Comparison of ENCODE assay signal across 21 mouse cellular contexts in the genomic region with DNA sequence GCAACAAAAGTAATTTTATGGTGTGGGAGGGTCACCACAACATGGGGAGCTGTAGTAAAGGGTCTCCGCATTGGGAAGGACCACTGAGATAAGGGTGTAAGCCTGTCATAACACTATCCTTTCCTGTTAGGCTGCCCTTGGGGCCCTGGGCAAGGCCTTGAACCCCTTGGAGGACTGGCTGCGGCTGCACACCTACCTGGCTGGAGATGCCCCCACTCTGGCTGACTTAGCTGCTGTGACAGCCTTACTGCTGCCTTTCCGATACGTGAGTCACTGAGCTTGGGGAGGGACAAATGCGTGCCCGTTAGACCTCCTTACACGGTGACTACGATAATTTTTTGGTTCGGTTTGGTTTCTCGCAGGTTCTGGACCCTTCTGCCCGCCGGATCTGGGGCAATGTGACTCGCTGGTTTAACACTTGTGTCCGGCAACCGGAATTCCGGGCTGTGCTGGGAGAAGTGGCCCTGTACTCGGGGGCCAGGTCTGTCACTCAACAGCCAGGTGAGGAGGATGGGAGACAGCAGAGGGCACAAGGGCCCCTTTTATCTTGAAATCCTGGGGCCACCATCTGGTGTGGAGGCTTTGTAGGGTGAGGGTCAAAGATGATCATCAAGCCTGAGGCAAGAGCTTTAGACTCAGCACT. TPM values are rescaled to one million over a fixed set of nuclear protein-coding genes. Genes with fewer than 3 reads are reported as not detected.
DNase-seq lines count a peak whose midpoint lies in the region; ATAC-seq and TF ChIP-seq lines count a peak whose summit lies in the region.
"Had no signal": no experiment of that assay in that cellular context is flagged by ENCODE, and none has a peak within 500 bp of the region (broad histone marks: within the 10 kb centered on the region; RNA-seq: fewer than 3 reads in every experiment).

No protein-coding gene starts in this region.

- peak overlapping the region; percentile 59; the same call in 1 of the 2 replicates for H3K27ac ChIP-seq in intestine, embryonic 16.5 days (ENCODE audit: low read length)
- no peak overlapping the region for H3K27ac ChIP-seq in intestine, embryonic 15.5 days
- peak overlapping the region; percentile 92 for H3K27ac ChIP-seq in CH12.LX (ENCODE audit: insufficient read depth, low read depth)
- no peak overlapping the region for H3K27ac ChIP-seq in liver, embryonic 14.5 days
- no peak overlapping the region for H3K27ac ChIP-seq in forebrain, embryonic 12.5 days
- H3K27ac ChIP-seq: heart, adult 2 months; hindbrain, embryonic 12.5 days; limb, embryonic 13.5 days; midbrain, embryonic 15.5 days had no signal

- H3K4me3 ChIP-seq in intestine, embryonic 16.5 days (ENCODE audit: low read length), result no peak overlapping the region
- H3K4me3 ChIP-seq in intestine, embryonic 15.5 days (replicated peaks), result no peak overlapping the region
- H3K4me3 ChIP-seq in CH12.LX (replicated peaks in 1 of 3; ENCODE audit: low read depth in 2 of 3, low read length in 2 of 3, poor library complexity in 1 of 3), result peak overlapping the region; percentile 84 to 94 (median 86)
- peak overlapping the region; percentile 72 for H3K4me3 ChIP-seq in G1E (ENCODE audit: low read depth, low read length)
- no peak overlapping the region for H3K4me3 ChIP-seq in liver, embryonic 14.5 days (ENCODE audit: insufficient read depth in 1 of 2, low read depth in 2 of 2, low read length in 2 of 2)
- H3K4me3 ChIP-seq in forebrain, embryonic 12.5 days (replicated peaks), result no peak overlapping the region
- H3K4me3 ChIP-seq: heart, adult 2 months; hindbrain, embryonic 12.5 days; limb, embryonic 13.5 days; midbrain, embryonic 15.5 days had no signal

- peaks cover 18% of the 10 kb centered on the region for H3K4me1 ChIP-seq in intestine, embryonic 16.5 days (ENCODE audit: control insufficient read depth, insufficient read depth, low read length)
- peaks cover 30% of the 10 kb centered on the region for H3K4me1 ChIP-seq in intestine, embryonic 15.5 days (replicated peaks)
- H3K4me1 ChIP-seq in CH12.LX (ENCODE audit: control insufficient read depth in 1 of 2, insufficient read depth in 2 of 2) (peaks cover 8 to 30% of the 10 kb centered on the region in 2 experiments; a peak in 3 of 4 replicates), G1E (ENCODE audit: insufficient read depth, low read depth, low read length) (peaks cover 78% of the 10 kb centered on the region)
- H3K4me1 ChIP-seq in liver, embryonic 14.5 days (replicated peaks; ENCODE audit: control insufficient read depth in 2 of 2, insufficient read depth in 2 of 2, low read length in 1 of 2), result peaks cover 15 to 23% of the 10 kb centered on the region in 2 experiments
- H3K4me1 ChIP-seq in forebrain, embryonic 12.5 days, result peaks cover 33% of the 10 kb centered on the region

- in situ Hi-C loops in CH12.LX (cut with MboI; ENCODE audit: low pct_ligation_motif_present, low pct_unique_long_range_greater_than_20kb, low sequenced_read_pairs), result no loop called here

- DNase-seq in CH12.LX (ENCODE audit: extremely low read depth) (no peak), G1E (ENCODE audit: low spot score) (no peak)
- DNase-seq in liver, embryonic 14.5 days (ENCODE audit: low read depth in 3 of 3, low spot score in 3 of 3), result no peak
- DNase-seq in layer of hippocampus, adult 18-20 months (ENCODE audit: low spot score in 2 of 2), result no peak
- DNase-seq: adrenal gland, postnatal 10 days; cerebellum, postnatal 14 days; gastrocnemius, postnatal 10 days; heart, postnatal 10 days; lung, postnatal 10 days; retina, postnatal 1 day had no signal

- H3K4me2 ChIP-seq in intestine, embryonic 16.5 days (ENCODE audit: low read depth, low read length), result no peak overlapping the region; the same call in 1 of the 2 replicates
- no peak overlapping the region for H3K4me2 ChIP-seq in intestine, embryonic 15.5 days (replicated peaks)
- peak overlapping the region; percentile 88 for H3K4me2 ChIP-seq in CH12.LX (ENCODE audit: insufficient read depth, low read depth, poor library complexity, severe bottlenecking)
- peak overlapping the region; percentile 88 for H3K4me2 ChIP-seq in liver, embryonic 14.5 days (ENCODE audit: low read depth)
- H3K4me2 ChIP-seq in forebrain, embryonic 12.5 days, result no peak overlapping the region
- H3K4me2 ChIP-seq: hindbrain, embryonic 12.5 days; midbrain, embryonic 15.5 days had no signal

- 93% methylated on average over 17 of the region's 17 CpGs for WGBS in intestine, embryonic 16.5 days
- WGBS in intestine, embryonic 15.5 days, result 93% methylated on average over 17 of the region's 17 CpGs
- 85% methylated on average over 17 of the region's 17 CpGs for WGBS in liver, embryonic 14.5 days (ENCODE audit: insufficient replicate concordance)
- WGBS in forebrain, embryonic 12.5 days, result 96% methylated on average over 17 of the region's 17 CpGs

- dilution Hi-C loops in CH12.LX (cut with MboI; ENCODE audit: extremely low pct_ligation_motif_present, extremely low pct_unique_long_range_greater_than_20kb, low sequenced_read_pairs), result no loop called here

- peaks cover 25% of the 10 kb centered on the region; the same call in 1 of the 2 replicates for H3K36me3 ChIP-seq in intestine, embryonic 16.5 days (ENCODE audit: control insufficient read depth, insufficient read depth, low read length)
- peaks cover 37% of the 10 kb centered on the region for H3K36me3 ChIP-seq in intestine, embryonic 15.5 days
- H3K36me3 ChIP-seq in CH12.LX (replicated peaks in 1 of 2; ENCODE audit: control insufficient read depth in 1 of 2, insufficient read depth in 1 of 2, low read length in 1 of 2), result peaks cover 42 to 57% of the 10 kb centered on the region in 2 experiments
- H3K36me3 ChIP-seq in G1E (replicated peaks), result peaks cover 69% of the 10 kb centered on the region
- peaks cover 45% of the 10 kb centered on the region for H3K36me3 ChIP-seq in liver, embryonic 14.5 days (replicated peaks; ENCODE audit: control insufficient read depth, insufficient read depth, low read depth)
- peaks cover 50% of the 10 kb centered on the region for H3K36me3 ChIP-seq in forebrain, embryonic 12.5 days (replicated peaks)

- peaks cover 41% of the 10 kb centered on the region for H3K79me2 ChIP-seq in CH12.LX (replicated peaks; ENCODE audit: control insufficient read depth, extremely low read depth, insufficient read depth, poor library complexity, severe bottlenecking)

- TF ChIP-seq EP300 in CH12.LX (IDR thresholded peaks at IDR 0.05; ENCODE audit: low read length), result no peak
- no peak for TF ChIP-seq EP300 in liver, embryonic 14.5 days (IDR thresholded peaks at IDR 0.05; ENCODE audit: low read depth)

- TF ChIP-seq RAD21 in CH12.LX (IDR thresholded peaks at IDR 0.05; ENCODE audit: low read depth, low read length), result no peak

- H3K9me3 ChIP-seq in intestine, embryonic 16.5 days (ENCODE audit: control insufficient read depth, low read length), result no peaks in the 10 kb centered on the region
- no peaks in the 10 kb centered on the region for H3K9me3 ChIP-seq in intestine, embryonic 15.5 days
- H3K9me3 ChIP-seq in CH12.LX (replicated peaks; ENCODE audit: low read length) (peaks cover 8% of the 10 kb centered on the region), G1E (replicated peaks) (peaks cover 7% of the 10 kb centered on the region)
- no peaks in the 10 kb centered on the region for H3K9me3 ChIP-seq in liver, embryonic 14.5 days (ENCODE audit: control insufficient read depth, low read length)
- no peaks in the 10 kb centered on the region for H3K9me3 ChIP-seq in forebrain, embryonic 12.5 days
- H3K9me3 ChIP-seq: hindbrain, embryonic 12.5 days; limb, embryonic 13.5 days; midbrain, embryonic 15.5 days had no signal

- H3K9ac ChIP-seq in intestine, embryonic 16.5 days (ENCODE audit: low read depth, low read length), result no peak overlapping the region
- H3K9ac ChIP-seq in intestine, embryonic 15.5 days, result no peak overlapping the region
- peak overlapping the region; percentile 100 for H3K9ac ChIP-seq in CH12.LX (ENCODE audit: insufficient read depth, low read depth)
- H3K9ac ChIP-seq in liver, embryonic 14.5 days (replicated peaks), result no peak overlapping the region
- no peak overlapping the region for H3K9ac ChIP-seq in forebrain, embryonic 12.5 days
- H3K9ac ChIP-seq: midbrain, embryonic 15.5 days had no signal

- no peak for ATAC-seq in intestine, embryonic 16.5 days
- no peak for ATAC-seq in intestine, embryonic 15.5 days
- ATAC-seq in G1E (ENCODE audit: extremely low read depth, insufficient number of reproducible peaks, low FRiP score, poor library complexity, severe bottlenecking), result 0 out of 2 replicates have a peak, but pooled peaks have one; percentile 15
- no peak for ATAC-seq in liver, embryonic 14.5 days (ENCODE audit: insufficient read depth)
- no peak for ATAC-seq in forebrain, embryonic 12.5 days (ENCODE audit: low FRiP score)
- ATAC-seq: activated CD4-positive, CD25-positive, alpha-beta regulatory T cell, adult 4 months; inflammation-experienced regulatory T-cells, adult 6 months; midbrain, embryonic 15.5 days had no signal

- no peaks in the 10 kb centered on the region for H3K27me3 ChIP-seq in intestine, embryonic 16.5 days (replicated peaks; ENCODE audit: control insufficient read depth, insufficient read depth, low read length)
- H3K27me3 ChIP-seq in intestine, embryonic 15.5 days (replicated peaks), result no peaks in the 10 kb centered on the region
- H3K27me3 ChIP-seq in CH12.LX (replicated peaks) (no peaks in the 10 kb centered on the region), G1E (ENCODE audit: insufficient read depth, low read length) (peaks cover 3% of the 10 kb centered on the region; the same call in 1 of the 2 replicates)
- no peaks in the 10 kb centered on the region for H3K27me3 ChIP-seq in liver, embryonic 14.5 days (ENCODE audit: control insufficient read depth, insufficient read depth, low read length)
- H3K27me3 ChIP-seq in forebrain, embryonic 12.5 days, result no peaks in the 10 kb centered on the region
- H3K27me3 ChIP-seq: hindbrain, embryonic 12.5 days; limb, embryonic 13.5 days; midbrain, embryonic 15.5 days had no signal

- TF ChIP-seq CTCF in CH12.LX (conservative IDR thresholded peaks at IDR 0.05 in 1 of 2, IDR thresholded peaks at IDR 0.05 in 1 of 2; ENCODE audit: low read depth in 2 of 2, low read length in 2 of 2) (no peak), G1E (IDR thresholded peaks at IDR 0.05; ENCODE audit: low read depth, low read length) (no peak)
- no peak for TF ChIP-seq CTCF in liver, embryonic 14.5 days (IDR thresholded peaks at IDR 0.05; ENCODE audit: low read depth)

- peak; percentile 23; the same call in 1 of the 2 replicates for TF ChIP-seq POLR2A in CH12.LX (IDR thresholded peaks at IDR 0.05; ENCODE audit: low read depth, low read length)

RNA-seq across cellular contexts. Expression of gene Vars, which starts 3.4 kb away (rescaled TPM):
- polyA plus RNA-seq in intestine, embryonic 16.5 days (2015; fragmentation: Nextera tagmentation; extraction: Ambion mirVana), result 112 and 119 TPM in 2 replicates
- 117 and 141 TPM in 2 replicates for polyA plus RNA-seq in intestine, embryonic 15.5 days (2015; fragmentation: Nextera tagmentation; extraction: Ambion mirVana)
- total RNA-seq in CH12.LX (2012; rRNA removed), result 238 and 277 TPM in 2 replicates
- total RNA-seq in CH12.LX (2014; rRNA removed), result 90.3 and 97.4 TPM in 2 replicates
- polyA plus RNA-seq in CH12.LX (2012; ENCODE audit: insufficient read length, low read depth), result 253 and 280 TPM in 2 replicates
- 262 and 289 TPM in 2 replicates for total RNA-seq in G1E (2014; fragmentation: Nextera tagmentation)
- 99.3 and 130 TPM in 2 replicates for total RNA-seq in G1E (2017)
- 1,339 and 1,437 TPM in 2 replicates for polyA plus RNA-seq in G1E (2012)
- polyA plus RNA-seq in liver, embryonic 14.5 days (2012; rRNA removed), result 58.2 and 67.6 TPM in 2 replicates
- 61.7 and 77.3 TPM in 2 replicates for polyA plus RNA-seq in liver, embryonic 14.5 days (2014; fragmentation: Nextera tagmentation; extraction: Ambion mirVana)
- total RNA-seq in layer of hippocampus, adult 18-20 months (2021), result 10 to 100 TPM; 46.6 to 50.4 TPM
- polyA plus RNA-seq in forebrain, embryonic 12.5 days (2016; fragmentation: Nextera tagmentation; extraction: Ambion mirVana), result 158 and 159 TPM in 2 replicates

RNA-seq across cellular contexts. Expression of gene Vwa7, which starts 12.2 kb away (rescaled TPM):
- polyA plus RNA-seq in intestine, embryonic 16.5 days (2015; fragmentation: Nextera tagmentation; extraction: Ambion mirVana), result 0.18 and 0.27 TPM in 2 replicates
- polyA plus RNA-seq in intestine, embryonic 15.5 days (2015; fragmentation: Nextera tagmentation; extraction: Ambion mirVana), result 0.21 and 0.35 TPM in 2 replicates
- total RNA-seq in CH12.LX (2012; rRNA removed), result 0.42 and 0.46 TPM in 2 replicates
- 0.07 TPM in 1 of 2 replicates, not detected in the other for total RNA-seq in CH12.LX (2014; rRNA removed)
- polyA plus RNA-seq in CH12.LX (2012; ENCODE audit: insufficient read length, low read depth), result 0.94 and 1.2 TPM in 2 replicates
- total RNA-seq in G1E (2014; fragmentation: Nextera tagmentation), result 0.53 and 0.60 TPM in 2 replicates
- 3.5 TPM in 2 replicates for total RNA-seq in G1E (2017)
- polyA plus RNA-seq in G1E (2012), result 1.5 TPM in 2 replicates
- polyA plus RNA-seq in liver, embryonic 14.5 days (2012; rRNA removed), result 0.12 and 0.18 TPM in 2 replicates
- polyA plus RNA-seq in liver, embryonic 14.5 days (2014; fragmentation: Nextera tagmentation; extraction: Ambion mirVana), result 0.09 TPM in 1 of 2 replicates, not detected in the other
- under 1 TPM; 0.15 to 0.22 TPM for total RNA-seq in layer of hippocampus, adult 18-20 months (2021)
- polyA plus RNA-seq in forebrain, embryonic 12.5 days (2016; fragmentation: Nextera tagmentation; extraction: Ambion mirVana), result 0.17 and 0.27 TPM in 2 replicates

RNA-seq across cellular contexts. Expression of gene Lsm2, which starts 22.5 kb away (rescaled TPM):
- polyA plus RNA-seq in intestine, embryonic 16.5 days (2015; fragmentation: Nextera tagmentation; extraction: Ambion mirVana), result 159 and 181 TPM in 2 replicates
- 187 and 190 TPM in 2 replicates for polyA plus RNA-seq in intestine, embryonic 15.5 days (2015; fragmentation: Nextera tagmentation; extraction: Ambion mirVana)
- total RNA-seq in CH12.LX (2012; rRNA removed) (104 and 120 TPM in 2 replicates), CH12.LX (2014; rRNA removed) (134 and 135 TPM in 2 replicates), G1E (2014; fragmentation: Nextera tagmentation) (195 and 218 TPM in 2 replicates), G1E (2017) (65.8 and 71.9 TPM in 2 replicates)
- polyA plus RNA-seq in CH12.LX (2012; ENCODE audit: insufficient read length, low read depth) (274 and 345 TPM in 2 replicates), G1E (2012) (239 and 263 TPM in 2 replicates)
- 81.5 and 121 TPM in 2 replicates for polyA plus RNA-seq in liver, embryonic 14.5 days (2012; rRNA removed)
- polyA plus RNA-seq in liver, embryonic 14.5 days (2014; fragmentation: Nextera tagmentation; extraction: Ambion mirVana), result 122 and 132 TPM in 2 replicates
- 10 to 100 TPM; 18.2 to 20.7 TPM for total RNA-seq in layer of hippocampus, adult 18-20 months (2021)
- 226 and 238 TPM in 2 replicates for polyA plus RNA-seq in forebrain, embryonic 12.5 days (2016; fragmentation: Nextera tagmentation; extraction: Ambion mirVana)

RNA-seq across cellular contexts. Expression of gene Sapcd1, which starts 23.6 kb away (rescaled TPM):
- 11.3 TPM in 2 replicates for polyA plus RNA-seq in intestine, embryonic 16.5 days (2015; fragmentation: Nextera tagmentation; extraction: Ambion mirVana)
- 11.4 and 13.5 TPM in 2 replicates for polyA plus RNA-seq in intestine, embryonic 15.5 days (2015; fragmentation: Nextera tagmentation; extraction: Ambion mirVana)
- total RNA-seq in CH12.LX (2012; rRNA removed) (94.1 and 124 TPM in 2 replicates), CH12.LX (2014; rRNA removed) (130 and 142 TPM in 2 replicates), G1E (2014; fragmentation: Nextera tagmentation) (35.3 and 35.5 TPM in 2 replicates), G1E (2017) (156 and 206 TPM in 2 replicates)
- polyA plus RNA-seq in CH12.LX (2012; ENCODE audit: insufficient read length, low read depth) (94.4 and 105 TPM in 2 replicates), G1E (2012) (90.0 and 101 TPM in 2 replicates)
- 2.3 and 2.7 TPM in 2 replicates for polyA plus RNA-seq in liver, embryonic 14.5 days (2012; rRNA removed)
- 2.5 and 2.7 TPM in 2 replicates for polyA plus RNA-seq in liver, embryonic 14.5 days (2014; fragmentation: Nextera tagmentation; extraction: Ambion mirVana)
- 1 to 10 TPM in 1 of 2 experiments, not detected in 1; 1.4 TPM for total RNA-seq in layer of hippocampus, adult 18-20 months (2021)
- polyA plus RNA-seq in forebrain, embryonic 12.5 days (2016; fragmentation: Nextera tagmentation; extraction: Ambion mirVana), result 7.4 and 7.7 TPM in 2 replicates
- total RNA-seq: heart, adult 2 months had no signal

RNA-seq across cellular contexts. Expression of gene Hspa1l, which starts 31.7 kb away (rescaled TPM):
- polyA plus RNA-seq in intestine, embryonic 16.5 days (2015; fragmentation: Nextera tagmentation; extraction: Ambion mirVana), result 0.38 and 0.57 TPM in 2 replicates
- 0.16 and 0.78 TPM in 2 replicates for polyA plus RNA-seq in intestine, embryonic 15.5 days (2015; fragmentation: Nextera tagmentation; extraction: Ambion mirVana)
- total RNA-seq in CH12.LX (2012; rRNA removed) (0.30 and 0.38 TPM in 2 replicates), CH12.LX (2014; rRNA removed) (not detected in 2 replicates), G1E (2014; fragmentation: Nextera tagmentation) (not detected in 2 replicates), G1E (2017) (0.05 and 0.12 TPM in 2 replicates)
- polyA plus RNA-seq in CH12.LX (2012; ENCODE audit: insufficient read length, low read depth) (1.1 and 1.4 TPM in 2 replicates), G1E (2012) (not detected in 2 replicates)
- 0.02 TPM in 1 of 2 replicates, not detected in the other for polyA plus RNA-seq in liver, embryonic 14.5 days (2012; rRNA removed)
- polyA plus RNA-seq in liver, embryonic 14.5 days (2014; fragmentation: Nextera tagmentation; extraction: Ambion mirVana), result 0.19 and 0.25 TPM in 2 replicates
- under 1 TPM; 0.12 to 0.48 TPM for total RNA-seq in layer of hippocampus, adult 18-20 months (2021)
- 1.2 and 1.3 TPM in 2 replicates for polyA plus RNA-seq in forebrain, embryonic 12.5 days (2016; fragmentation: Nextera tagmentation; extraction: Ambion mirVana)
- total RNA-seq: megakaryocyte progenitor cell, adult 5-6 weeks; neutrophil, adult 5-6 weeks had no signal
- polyA plus RNA-seq: inflammation-experienced regulatory T-cells, adult 6 months had no signal

Comparison
In these comparisons a context has a peak if more than half of its experiments do, and no peak if none do; other contexts are left out.
1. H3K27ac ChIP-seq: peak in intestine, embryonic 16.5 days (single experiment) and CH12.LX (single experiment); none in intestine, embryonic 15.5 days (single experiment), liver, embryonic 14.5 days (single experiment) and forebrain, embryonic 12.5 days (single experiment).
2. H3K4me2 ChIP-seq: peak in CH12.LX (single experiment) and liver, embryonic 14.5 days (single experiment); none in intestine, embryonic 16.5 days (single experiment), intestine, embryonic 15.5 days (single experiment) and forebrain, embryonic 12.5 days (single experiment).
3. H3K4me3 ChIP-seq: peak in CH12.LX (3 of 3) and G1E (single experiment); none in intestine, embryonic 16.5 days (single experiment), intestine, embryonic 15.5 days (single experiment), liver, embryonic 14.5 days (0 of 2) and forebrain, embryonic 12.5 days (single experiment).